Mouse (Mus musculus) liver, embryonic 14.5 days (tissue): ENCODE measurements around the gene 1700029J07Rik.
A peak's percentile ranks its signal among the peaks of the same experiment; 100 is the strongest.

ENCODE experiments used
- CTCF ChIP-seq: IDR thresholded peaks from 2 replicates; pipeline ENCODE4 v1.5.1; 2016; ENCODE audit warnings: antibody characterized with exemption, low read depth, control low read depth
- EP300 ChIP-seq: IDR thresholded peaks from 2 replicates; pipeline ENCODE4 v1.6.1; 2016; ENCODE audit warnings: antibody characterized with exemption, low read depth

DNA sequence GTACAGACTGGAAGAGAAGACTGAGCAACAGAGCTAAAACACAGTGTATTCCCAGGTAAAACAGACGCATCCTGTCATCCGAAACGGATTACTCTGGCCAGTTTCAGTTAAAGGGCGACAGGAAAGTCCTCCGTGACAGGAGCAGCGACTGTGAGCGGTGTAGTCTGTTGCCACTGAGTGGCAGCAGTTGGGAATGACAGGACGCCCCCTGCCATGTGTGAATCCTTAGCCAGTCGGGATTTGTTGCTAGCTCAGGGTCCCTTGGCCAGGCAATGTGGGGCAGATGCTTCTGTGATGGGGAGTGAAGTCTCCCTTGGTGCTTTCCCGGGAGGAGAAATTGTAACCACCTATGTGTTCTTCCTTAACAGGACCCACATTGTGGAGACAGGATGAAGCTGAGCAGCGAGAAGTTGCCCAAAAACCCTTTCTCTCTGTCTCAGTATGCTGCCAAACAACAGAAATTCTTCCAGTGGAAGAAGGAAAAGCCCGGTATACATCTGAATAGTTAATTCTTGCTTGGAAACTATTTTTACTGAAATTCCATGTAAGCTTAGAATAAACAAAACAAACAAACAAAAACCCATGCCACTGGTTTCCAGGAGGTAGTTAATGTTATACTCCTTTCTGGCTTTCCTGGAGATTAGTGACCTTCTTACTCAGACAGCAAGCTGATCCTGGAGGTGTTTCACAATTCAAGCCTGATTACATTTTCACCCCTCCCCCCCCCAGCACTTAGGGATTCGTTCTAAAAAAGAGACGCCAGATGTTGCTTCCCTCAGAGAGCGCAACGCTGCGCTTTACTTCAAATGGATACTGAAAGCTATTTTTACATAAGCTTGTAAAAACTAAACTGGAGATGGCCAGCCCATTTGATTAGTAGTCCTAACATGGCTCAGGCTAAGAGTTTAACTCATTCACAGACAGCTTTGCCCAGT, 36.0 kb upstream of the 1700029J07Rik start:
- TF ChIP-seq EP300 = no peak
- TF ChIP-seq CTCF = peak; percentile 42
